ENCODE assay signal across 12 mouse cellular contexts in genomic region chr1:165933915-165934647, GRCm38 (mm10).
A peak's percentile ranks its signal among the peaks of the same experiment; 100 is the strongest.
DNase-seq lines count a peak whose midpoint lies in the region; ATAC-seq and TF ChIP-seq lines count a peak whose summit lies in the region.
"Had no signal": no experiment of that assay in that cellular context is flagged by ENCODE, and none has a peak within 500 bp of the region (broad histone marks: within the 10 kb centered on the region; RNA-seq: fewer than 3 reads in every experiment).

No protein-coding gene starts in this region.

- H3K9me3 ChIP-seq in megakaryocyte, embryonic 14.5 days: no peaks in the 10 kb centered on the region
- H3K9me3 ChIP-seq in forebrain, embryonic 10.5 days: no peaks in the 10 kb centered on the region
- H3K9me3 ChIP-seq in hindbrain, embryonic 16.5 days (ENCODE audit: control insufficient read depth, low read length): no peaks in the 10 kb centered on the region
- no peaks in the 10 kb centered on the region for H3K9me3 ChIP-seq in intestine, embryonic 15.5 days

- peak overlapping the region; percentile 67 for H3K4me3 ChIP-seq in megakaryocyte, embryonic 14.5 days (replicated peaks)
- H3K4me3 ChIP-seq in forebrain, embryonic 10.5 days: peak overlapping the region; percentile 34; the same call in 1 of the 2 replicates
- H3K4me3 ChIP-seq in hindbrain, embryonic 16.5 days (ENCODE audit: low read length): peak overlapping the region; percentile 30
- no peak overlapping the region for H3K4me3 ChIP-seq in small intestine, adult 2 months (ENCODE audit: low read depth, low read length)
- H3K4me3 ChIP-seq in intestine, embryonic 15.5 days (replicated peaks): no peak overlapping the region

- no peak for TF ChIP-seq POLR2A in small intestine, adult 2 months (IDR thresholded peaks at IDR 0.05; ENCODE audit: low read depth, low read length)

- no peak overlapping the region for H3K9ac ChIP-seq in hindbrain, embryonic 16.5 days (ENCODE audit: low read depth, low read length)
- no peak overlapping the region for H3K9ac ChIP-seq in intestine, embryonic 15.5 days
- H3K9ac ChIP-seq: liver, embryonic 14.5 days had no signal

- peak overlapping the region; percentile 81 for H3K27ac ChIP-seq in forebrain, embryonic 10.5 days
- H3K27ac ChIP-seq in hindbrain, embryonic 16.5 days (ENCODE audit: low read depth, low read length): peak overlapping the region; percentile 78
- H3K27ac ChIP-seq in small intestine, adult 2 months (ENCODE audit: insufficient read depth, low read depth, low read length): peak overlapping the region; percentile 26
- H3K27ac ChIP-seq in intestine, embryonic 15.5 days: no peak overlapping the region
- H3K27ac ChIP-seq: liver, embryonic 14.5 days had no signal

- peak overlapping the region; percentile 40 for H3K4me2 ChIP-seq in hindbrain, embryonic 16.5 days (ENCODE audit: low read length)
- H3K4me2 ChIP-seq in intestine, embryonic 15.5 days (replicated peaks): no peak overlapping the region

- no peak for TF ChIP-seq CTCF in small intestine, adult 2 months (IDR thresholded peaks at IDR 0.05; ENCODE audit: extremely low read depth, insufficient read length, insufficient replicate concordance, low read depth, low read length)

- no peak for DNase-seq in forebrain, embryonic 10.5 days (ENCODE audit: extremely low spot score, low spot score)
- DNase-seq in frontal cortex, postnatal 10 days (ENCODE audit: low spot score in 2 of 2): no peak
- no peak for DNase-seq in embryo, embryonic 11 days
- DNase-seq: thymus, adult 18-20 months had no signal

- no peaks in the 10 kb centered on the region for H3K27me3 ChIP-seq in megakaryocyte, embryonic 14.5 days (replicated peaks)
- no peaks in the 10 kb centered on the region for H3K27me3 ChIP-seq in forebrain, embryonic 10.5 days (ENCODE audit: poor library complexity, severe bottlenecking)
- H3K27me3 ChIP-seq in hindbrain, embryonic 16.5 days (replicated peaks; ENCODE audit: control insufficient read depth, insufficient read depth, low read length): no peaks in the 10 kb centered on the region
- no peaks in the 10 kb centered on the region for H3K27me3 ChIP-seq in small intestine, adult 2 months (ENCODE audit: control insufficient read depth, insufficient read depth, low read length)
- H3K27me3 ChIP-seq in intestine, embryonic 15.5 days (replicated peaks): no peaks in the 10 kb centered on the region
- H3K27me3 ChIP-seq: Patski had no signal

- ATAC-seq in megakaryocyte, adult 5-6 weeks (ENCODE audit: poor library complexity, severe bottlenecking): no peak
- ATAC-seq in hindbrain, embryonic 16.5 days: no peak
- no peak for ATAC-seq in intestine, embryonic 15.5 days
- ATAC-seq: intestine, embryonic 16.5 days; Patski had no signal

- H3K4me1 ChIP-seq in megakaryocyte, embryonic 14.5 days: peaks cover 19% of the 10 kb centered on the region
- H3K4me1 ChIP-seq in forebrain, embryonic 10.5 days: peaks cover 36% of the 10 kb centered on the region
- peaks cover 12% of the 10 kb centered on the region for H3K4me1 ChIP-seq in hindbrain, embryonic 16.5 days (ENCODE audit: control insufficient read depth, insufficient read depth, low read depth, low read length)
- H3K4me1 ChIP-seq in small intestine, adult 2 months (ENCODE audit: control insufficient read depth, insufficient read depth, insufficient read length, low read length): no peaks in the 10 kb centered on the region
- no peaks in the 10 kb centered on the region for H3K4me1 ChIP-seq in intestine, embryonic 15.5 days (replicated peaks)

- WGBS in forebrain, embryonic 10.5 days: 86% methylated on average over 5 of the region's 5 CpGs
- WGBS in hindbrain, embryonic 16.5 days: 38% methylated on average over 5 of the region's 5 CpGs
- WGBS in small intestine, adult 2 months: 80% methylated on average over 5 of the region's 5 CpGs
- 60% methylated on average over 5 of the region's 5 CpGs for WGBS in intestine, embryonic 15.5 days

- peaks cover 2% of the 10 kb centered on the region for H3K36me3 ChIP-seq in megakaryocyte, embryonic 14.5 days (replicated peaks; ENCODE audit: low read length)
- no peaks in the 10 kb centered on the region; the same call in 1 of the 2 replicates for H3K36me3 ChIP-seq in forebrain, embryonic 10.5 days (replicated peaks)
- no peaks in the 10 kb centered on the region for H3K36me3 ChIP-seq in hindbrain, embryonic 16.5 days (ENCODE audit: control insufficient read depth, insufficient read depth, low read length)
- H3K36me3 ChIP-seq in small intestine, adult 2 months (ENCODE audit: control insufficient read depth, insufficient read depth, low read length): no peaks in the 10 kb centered on the region
- no peaks in the 10 kb centered on the region for H3K36me3 ChIP-seq in intestine, embryonic 15.5 days

Comparison
In these comparisons a context has a peak if more than half of its experiments do, and no peak if none do; other contexts are left out.
1. H3K4me3 ChIP-seq: peak in megakaryocyte, embryonic 14.5 days (single experiment), forebrain, embryonic 10.5 days (single experiment) and hindbrain, embryonic 16.5 days (single experiment); none in small intestine, adult 2 months (single experiment) and intestine, embryonic 15.5 days (single experiment).